Mouse (Mus musculus): ENCODE results near the gene Fndc5.

Fndc5 gene

GRCm38 (mm10) chr4:129124652-129125146 lies 12.1 kb upstream of the Fndc5 start:
- peak; percentile 88 for DNase-seq

DNA sequence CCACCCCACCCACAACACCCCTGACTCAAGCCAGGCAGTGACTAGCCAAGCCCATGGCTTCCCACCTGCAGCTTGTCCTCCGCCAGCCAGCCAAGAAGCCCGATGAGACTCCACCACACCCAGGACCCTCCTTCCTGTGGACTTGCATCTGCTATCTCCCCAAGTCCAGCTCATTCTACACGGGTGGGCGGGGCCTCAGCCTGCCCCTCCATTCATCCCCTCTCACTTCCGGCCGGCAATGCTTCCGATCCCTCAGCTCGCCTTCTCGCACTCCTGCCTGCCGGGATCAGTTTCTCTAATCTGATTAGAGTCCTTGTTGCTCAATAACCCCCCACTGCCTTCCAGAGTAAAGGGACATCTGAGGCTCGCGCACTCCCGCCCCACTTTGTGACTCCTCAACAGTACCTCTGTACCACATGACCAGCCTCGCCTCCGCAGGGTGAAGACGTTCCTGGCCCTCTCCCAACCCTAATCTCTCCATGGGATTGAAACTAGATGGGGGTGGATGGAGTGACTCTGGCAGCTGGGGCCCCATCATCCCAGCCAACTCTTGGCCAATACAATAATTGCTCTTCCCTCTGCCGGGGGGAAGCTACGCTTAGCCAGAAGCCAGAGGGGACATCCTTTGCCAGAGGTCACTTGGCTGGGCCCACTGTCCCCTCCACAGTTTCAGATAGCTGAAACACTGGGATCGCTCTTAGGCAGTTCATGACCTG lies 10.9 kb upstream of the Fndc5 start:
- DNase-seq = peak; percentile 98

DNA sequence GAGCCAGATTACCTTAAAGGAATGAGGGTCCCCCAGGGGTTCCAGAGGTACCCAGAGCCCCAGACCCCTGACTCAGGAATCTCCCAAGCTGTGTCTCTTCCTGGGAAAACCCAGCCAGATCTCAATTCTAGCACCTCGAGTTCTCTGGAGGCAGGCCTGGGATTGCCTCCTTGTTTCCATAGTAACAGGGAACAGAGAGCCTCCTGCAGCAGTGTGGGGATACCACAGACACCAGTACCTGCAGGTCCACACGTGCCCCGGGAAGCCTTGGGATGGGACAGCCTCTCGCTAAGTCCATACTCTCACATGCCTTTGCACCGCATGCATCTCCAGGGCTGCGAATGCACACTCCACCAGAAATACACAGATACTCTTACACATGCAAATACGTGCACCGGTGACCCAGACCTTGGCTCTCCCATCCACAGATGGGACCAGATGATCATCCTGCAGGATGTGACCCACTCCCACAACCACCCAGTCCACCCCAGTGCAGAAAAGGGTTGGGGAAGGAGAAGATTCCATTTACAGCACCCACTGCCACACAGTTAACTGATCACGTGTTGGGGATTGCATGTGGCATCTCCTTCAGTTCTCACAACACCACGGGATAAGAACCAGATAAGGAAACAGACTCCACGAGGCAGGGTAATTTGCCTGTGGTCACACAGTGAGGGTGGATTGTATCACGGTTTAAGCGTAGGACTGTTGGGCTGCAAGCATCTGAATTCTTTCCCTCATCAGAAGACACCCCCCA lies 8.0 kb upstream of the Fndc5 start:
- peak; percentile 89 for DNase-seq

- DNase-seq = peak; percentile 89
Observed at GRCm38 (mm10) chr4:129129387-129129786, 7.4 kb upstream of the Fndc5 start.

DNA sequence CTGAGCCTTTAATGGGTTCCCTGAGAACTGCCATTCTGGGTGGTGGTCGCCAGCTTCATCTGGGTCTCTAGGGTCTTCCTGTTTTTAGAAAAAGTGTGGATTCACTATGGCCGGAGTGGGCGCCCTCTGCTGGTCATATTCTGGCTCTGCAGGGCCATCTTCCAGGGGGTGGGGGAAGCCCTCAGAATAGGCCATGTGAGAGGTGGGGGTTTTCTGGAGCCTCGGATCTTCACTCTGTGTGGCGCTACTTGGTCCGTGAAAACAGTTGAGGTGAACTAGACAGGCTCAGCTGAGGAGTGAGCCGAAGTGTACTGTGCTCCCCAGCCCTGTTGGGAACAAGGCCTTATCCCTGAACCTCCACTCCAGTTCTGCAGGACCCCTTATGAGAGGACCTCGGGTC lies 6.7 kb upstream of the Fndc5 start:
- DNase-seq = no peak

DNA sequence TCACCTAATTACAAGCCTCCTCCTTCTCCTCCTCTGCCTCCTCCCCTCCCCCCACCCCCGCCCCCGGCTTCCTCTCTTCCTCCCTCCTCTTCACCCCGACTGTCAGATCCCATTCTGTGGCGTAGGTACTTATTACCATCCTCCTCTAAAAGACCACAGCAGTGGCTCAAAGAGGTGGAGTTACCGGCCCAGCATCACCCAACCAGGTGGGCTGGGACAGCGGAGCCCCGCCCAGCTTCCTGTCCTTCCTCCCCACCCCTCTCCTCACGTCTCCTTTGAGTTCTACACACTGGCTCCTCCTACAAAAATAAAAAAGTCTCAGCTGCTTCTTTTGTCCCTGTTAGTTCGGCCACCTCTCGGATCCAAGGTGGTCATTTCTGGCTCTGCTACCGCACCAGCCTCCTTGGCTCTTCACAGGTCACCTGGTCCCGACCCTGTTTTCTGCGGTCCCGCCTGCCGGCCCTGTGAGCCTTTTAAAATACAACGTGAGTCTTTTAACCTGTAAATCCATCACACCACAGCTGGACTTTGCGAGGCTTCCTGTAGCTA lies 6.0 kb upstream of the Fndc5 start:
- DNase-seq = no peak

- peak; percentile 96 for DNase-seq
Observed at GRCm38 (mm10) chr4:129134799-129135585, 1.8 kb upstream of the Fndc5 start.

DNA sequence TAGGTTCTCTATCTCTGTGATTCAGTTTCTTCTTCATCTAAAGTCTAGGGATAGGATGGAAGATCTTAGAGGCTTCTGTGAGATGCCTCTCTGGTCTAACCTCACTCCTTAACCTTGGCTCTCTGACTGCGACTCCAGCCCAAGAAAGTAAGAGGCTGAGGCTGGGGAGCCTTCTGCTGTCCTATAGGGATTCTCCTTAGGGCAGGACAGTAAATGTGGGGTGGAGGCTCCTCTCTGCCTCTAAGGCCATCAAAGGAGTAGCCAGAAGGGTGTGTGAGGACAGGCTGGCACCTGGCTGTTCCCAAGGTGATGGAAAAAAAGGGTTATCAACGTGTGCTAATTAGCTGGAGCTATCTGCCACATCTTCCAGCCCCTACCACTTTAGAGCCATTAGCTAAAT lies 1.2 kb upstream of the Fndc5 start:
- DNase-seq = no peak

DNA sequence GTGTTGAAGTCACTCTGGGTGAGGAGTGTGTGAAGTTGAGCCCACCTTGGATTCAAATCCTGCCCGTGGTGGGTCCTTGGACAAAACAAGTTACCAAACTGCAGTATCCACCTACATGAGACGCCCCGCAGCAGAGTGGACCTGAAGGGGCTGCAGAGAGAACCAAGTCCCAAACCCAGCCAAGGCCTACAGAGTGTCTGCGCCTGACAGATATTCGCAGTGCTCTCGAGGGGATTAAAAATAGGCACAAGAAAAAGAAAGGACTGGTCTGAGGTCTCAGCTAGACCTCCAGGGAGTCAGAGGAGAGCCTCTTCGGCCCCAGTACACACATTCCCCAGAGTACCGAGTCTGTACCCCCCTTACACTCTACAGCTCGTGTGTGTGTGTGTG lies 615 bp upstream of the Fndc5 start:
- DNase-seq = no peak

- DNase-seq = no peak
Observed at GRCm38 (mm10) chr4:129137392-129138321, 858 bp downstream of the Fndc5 start.

GRCm38 (mm10) chr4:129139642-129140041 lies 2.8 kb downstream of the Fndc5 start:
- no peak for DNase-seq

DNA sequence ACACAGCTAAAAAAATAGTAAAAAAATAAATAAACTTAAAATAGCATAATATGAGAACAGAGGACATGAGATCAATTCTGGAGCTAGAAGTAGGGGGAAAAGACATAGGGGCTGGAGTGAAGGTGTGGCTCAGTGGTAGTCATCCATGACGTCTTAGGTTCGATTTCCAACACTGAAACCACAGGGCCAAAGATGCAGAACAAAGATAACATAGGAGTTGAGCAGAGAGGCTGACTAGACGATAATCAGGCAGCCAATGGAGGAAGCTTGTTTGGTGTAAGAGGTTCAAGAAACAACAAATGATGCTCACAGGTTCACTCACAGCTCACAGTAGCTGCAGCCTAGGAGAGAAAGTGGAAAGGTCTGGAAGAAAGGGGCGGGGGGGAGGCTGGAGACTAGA lies 4.0 kb downstream of the Fndc5 start:
- no peak for DNase-seq

DNA sequence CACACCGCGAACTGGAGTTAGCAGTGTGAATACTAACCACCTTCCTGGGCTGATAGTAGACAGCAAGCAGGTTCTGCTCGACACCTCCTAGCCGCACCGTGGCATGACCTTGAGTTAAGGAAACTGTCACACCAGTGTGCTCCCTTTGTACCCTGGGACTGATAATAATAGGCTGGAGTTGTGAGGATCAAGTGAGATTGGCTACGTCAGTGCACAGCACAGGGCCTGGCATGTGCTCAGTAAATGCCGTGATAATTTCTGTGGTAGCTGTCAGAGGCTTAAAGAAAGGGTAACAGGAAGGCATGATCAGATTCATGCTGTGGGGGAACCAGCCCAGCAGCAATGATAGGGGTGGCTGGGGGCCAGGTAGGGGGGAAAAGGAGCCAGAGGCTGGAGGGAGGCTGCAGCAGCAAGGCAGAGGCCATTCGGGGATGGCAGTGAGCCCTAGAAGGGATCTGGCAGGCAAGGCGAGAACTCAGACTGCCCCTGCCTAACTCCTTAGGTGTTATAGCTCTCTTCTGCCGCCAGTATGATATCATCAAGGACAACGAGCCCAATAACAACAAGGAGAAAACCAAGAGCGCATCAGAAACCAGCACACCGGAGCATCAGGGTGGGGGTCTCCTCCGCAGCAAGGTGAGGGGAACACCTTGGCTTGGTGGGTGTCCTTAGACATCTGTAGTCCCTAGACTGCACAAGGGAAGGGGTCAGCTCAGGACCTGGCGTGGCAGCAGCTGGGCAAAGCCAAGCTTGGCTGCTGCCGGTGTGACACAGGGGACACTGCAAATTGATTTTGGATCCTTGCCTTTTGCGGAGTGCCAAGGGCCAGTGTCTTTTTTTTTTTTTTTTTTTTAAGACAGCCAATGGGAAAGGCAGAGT lies 5.0 kb downstream of the Fndc5 start:
- peak; percentile 97 for DNase-seq

- peak; percentile 91 for DNase-seq
Observed at GRCm38 (mm10) chr4:129142439-129143045, 5.7 kb downstream of the Fndc5 start.

DNA sequence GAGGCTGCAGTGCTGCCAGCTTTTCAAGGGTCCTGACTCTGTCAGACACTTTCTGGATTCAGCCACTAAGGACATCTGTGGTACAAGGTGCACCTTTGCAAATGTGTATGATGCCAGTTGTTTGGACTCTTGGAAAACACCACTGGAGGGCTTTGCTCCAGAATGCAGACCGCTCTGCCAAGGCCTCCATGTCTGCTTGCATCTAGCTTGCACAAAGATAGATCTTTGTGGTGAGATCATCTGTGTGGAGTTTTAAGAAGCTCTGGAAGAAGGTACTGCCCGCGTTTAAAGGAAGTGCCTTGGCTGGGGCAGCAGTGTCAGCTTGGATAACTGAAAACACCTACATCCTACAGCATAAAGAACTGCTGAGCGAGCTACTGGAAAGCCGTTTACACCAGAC lies 6.7 kb downstream of the Fndc5 start:
- DNase-seq = peak; percentile 84

- DNase-seq = peak; percentile 90
Observed at GRCm38 (mm10) chr4:129144401-129145367, 7.9 kb downstream of the Fndc5 start.

- DNase-seq = peak; percentile 79
Observed at GRCm38 (mm10) chr4:129145411-129145810, 8.6 kb downstream of the Fndc5 start.

DNA sequence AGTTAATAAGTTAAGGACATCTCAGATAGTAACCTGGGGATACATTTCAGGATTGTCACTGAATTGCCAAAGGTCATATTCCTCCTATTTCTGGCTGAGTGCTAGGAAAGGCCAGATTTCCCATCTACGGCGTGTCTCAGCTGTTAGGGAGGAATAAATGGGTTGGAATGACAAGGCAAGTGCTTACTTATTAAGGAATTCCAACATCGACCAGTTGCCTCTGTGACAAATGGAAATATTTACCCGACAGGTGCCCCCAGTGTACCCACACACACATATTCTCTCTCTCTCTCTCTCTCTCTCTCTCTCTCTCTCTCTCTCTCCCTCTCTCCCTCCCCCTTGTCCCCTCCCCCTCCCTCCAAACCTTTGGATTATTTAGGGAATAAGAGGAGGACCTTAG lies 9.1 kb downstream of the Fndc5 start:
- DNase-seq = no peak

GRCm38 (mm10) chr4:129146392-129146791 lies 9.6 kb downstream of the Fndc5 start:
- no peak for DNase-seq
